Mouse (Mus musculus) lung, embryonic 15.5 days (tissue): ENCODE results near the gene Rab8b. TPM values are rescaled to one million over a fixed set of nuclear protein-coding genes. Genes with fewer than 3 reads are reported as not detected.

Experiments
- ATAC-seq: fragments of 200-750 bp; cut with Nextera tagmentation; 2 replicates; pipeline ENCODE4 v1.8.0; 2017; ENCODE audit warnings: moderate number of reproducible peaks, borderline replicate concordance; ENCODE audit not compliant: low FRiP score, low TSS enrichment; ENCODE audit errors: extremely low read depth
- H3K27ac ChIP-seq: fragments of 300-500 bp; sonication (generic); 2 replicates; pipeline ENCODE4 v1.5.1; 2015; ENCODE audit warnings: moderate library complexity, mild to moderate bottlenecking, inconsistent platforms
- H3K27me3 ChIP-seq: fragments of 300-500 bp; sonication (generic); 2 replicates; pipeline ENCODE4 v1.6.1; 2015; ENCODE audit warnings: inconsistent platforms
- H3K36me3 ChIP-seq: fragments of 300-500 bp; sonication (generic); 2 replicates; pipeline ENCODE4 v1.6.1; 2015; ENCODE audit warnings: inconsistent platforms
- H3K4me1 ChIP-seq: fragments of 300-500 bp; sonication (generic); 2 replicates; pipeline ENCODE4 v1.6.1; 2015; ENCODE audit warnings: inconsistent platforms
- H3K4me2 ChIP-seq: fragments of 300-500 bp; sonication (generic); 2 replicates; pipeline ENCODE4 v1.6.1; 2015; ENCODE audit warnings: inconsistent platforms, mild to moderate bottlenecking, moderate library complexity
- H3K4me3 ChIP-seq: fragments of 300-500 bp; sonication (generic); 2 replicates; pipeline ENCODE4 v1.5.1; 2015; ENCODE audit warnings: mild to moderate bottlenecking, inconsistent platforms
- H3K9ac ChIP-seq: fragments of 300-500 bp; sonication (generic); 2 replicates; pipeline ENCODE4 v1.6.1; 2015; ENCODE audit warnings: inconsistent platforms
- H3K9me3 ChIP-seq: fragments of 300-500 bp; sonication (generic); 2 replicates; pipeline ENCODE4 v1.6.1; 2016; ENCODE audit warnings: inconsistent platforms
- WGBS: fragments of 180-500 bp; shearing (Covaris S2); methylation state at CpG from one replicate; pipeline ENCODE4 v1.1.7; 2015; 5-methylcytosine and 5-hydroxymethylcytosine counted together
- polyA plus RNA-seq: library from polyadenylated mRNA; unstranded; fragments of >200 nt; fragmentation: Nextera tagmentation; extraction: Ambion mirVana; gene quantifications from 2 replicates; pipeline ENCODE4 v1.2.1, GENCODE M21; 2015

Gene Rab8b
- polyA plus RNA-seq, 1 experiment from 2014 or later = 30.1 TPM

- WGBS = 54% methylated on average over 3 of the region's 3 CpGs
- Histone ChIP-seq H3K4me1 (0 out of 2 replicates have a peak, but pooled peaks cover 7% of the 10 kb centered on the region), H3K4me2 (no peak overlapping the region), H3K9ac (no peak overlapping the region), H3K9me3 (no peaks in the 10 kb centered on the region), H3K4me3 (no peak overlapping the region), H3K27ac (0 out of 2 replicates have a peak overlapping the region, but pooled peaks have one; percentile 5), H3K36me3 (0 out of 2 replicates have a peak, but pooled peaks cover 6% of the 10 kb centered on the region), H3K27me3 (no peaks in the 10 kb centered on the region)
- no peak for ATAC-seq
Observed at GRCm38 (mm10) chr9:66863456-66863855, 56.0 kb downstream of the Rab8b start.

GRCm38 (mm10) chr9:66862202-66862601, 57.3 kb downstream of the Rab8b start:
- ATAC-seq = no peak
- H3K36me3 ChIP-seq = 0 out of 2 replicates have a peak, but pooled peaks cover 6% of the 10 kb centered on the region
- 0 out of 2 replicates have a peak, but pooled peaks cover 7% of the 10 kb centered on the region for H3K4me1 ChIP-seq
- H3K4me2 ChIP-seq = no peak overlapping the region
- 84% methylated on average over 4 of the region's 4 CpGs for WGBS
- no peaks in the 10 kb centered on the region for H3K9me3 ChIP-seq
- no peak overlapping the region for H3K27ac ChIP-seq
- H3K27me3 ChIP-seq = no peaks in the 10 kb centered on the region
- H3K9ac ChIP-seq = no peak overlapping the region
- H3K4me3 ChIP-seq = no peak overlapping the region

GRCm38 (mm10) chr9:66861104-66861767, 58.3 kb downstream of the Rab8b start:
- H3K27me3 ChIP-seq = no peaks in the 10 kb centered on the region
- H3K9me3 ChIP-seq = no peaks in the 10 kb centered on the region
- 0 out of 2 replicates have a peak overlapping the region, but pooled peaks have one; percentile 4 for H3K27ac ChIP-seq
- H3K4me3 ChIP-seq = no peak overlapping the region
- ATAC-seq = no peak
- 0 out of 2 replicates have a peak, but pooled peaks cover 6% of the 10 kb centered on the region for H3K36me3 ChIP-seq
- no peak overlapping the region for H3K9ac ChIP-seq
- no peak overlapping the region for H3K4me2 ChIP-seq
- WGBS = 65% methylated on average over 5 of the region's 5 CpGs
- H3K4me1 ChIP-seq = 0 out of 2 replicates have a peak, but pooled peaks cover 7% of the 10 kb centered on the region

- no peak overlapping the region for H3K4me3 ChIP-seq
Observed at GRCm38 (mm10) chr9:66859523-66859922, 60.0 kb downstream of the Rab8b start.

GRCm38 (mm10) chr9:66855865-66856264, 63.6 kb downstream of the Rab8b start:
- H3K9me3 ChIP-seq = no peaks in the 10 kb centered on the region
- H3K9ac ChIP-seq = no peak overlapping the region
- 0 out of 2 replicates have a peak, but pooled peaks cover 6% of the 10 kb centered on the region for H3K36me3 ChIP-seq
- ATAC-seq = no peak
- no peaks in the 10 kb centered on the region for H3K27me3 ChIP-seq
- 46% methylated on average over 7 of the region's 7 CpGs for WGBS
- H3K27ac ChIP-seq = no peak overlapping the region
- no peak overlapping the region for H3K4me2 ChIP-seq
- no peak overlapping the region for H3K4me3 ChIP-seq
- H3K4me1 ChIP-seq = no peaks in the 10 kb centered on the region

More at GRCm38 (mm10) chr9:66859523-66859922, 60.0 kb downstream of the Rab8b start:
- ATAC-seq = no peak
- Histone ChIP-seq H3K9ac (no peak overlapping the region), H3K9me3 (no peaks in the 10 kb centered on the region), H3K27me3 (no peaks in the 10 kb centered on the region), H3K36me3 (0 out of 2 replicates have a peak, but pooled peaks cover 6% of the 10 kb centered on the region), H3K27ac (no peak overlapping the region), H3K4me1 (0 out of 2 replicates have a peak, but pooled peaks cover 7% of the 10 kb centered on the region), H3K4me2 (no peak overlapping the region)
- WGBS = 83% methylated on average over 5 of the region's 5 CpGs

GRCm38 (mm10) chr9:66852592-66852991, 66.9 kb downstream of the Rab8b start:
- Histone ChIP-seq H3K9me3 (no peaks in the 10 kb centered on the region), H3K9ac (no peak overlapping the region), H3K27ac (no peak overlapping the region), H3K4me1 (no peaks in the 10 kb centered on the region), H3K4me3 (no peak overlapping the region), H3K36me3 (no peaks in the 10 kb centered on the region), H3K4me2 (no peak overlapping the region), H3K27me3 (no peaks in the 10 kb centered on the region)
- 53% methylated on average over 6 of the region's 6 CpGs for WGBS
- no peak for ATAC-seq

GRCm38 (mm10) chr9:66850966-66851365, 68.5 kb downstream of the Rab8b start:
- H3K27ac ChIP-seq = no peak overlapping the region
- H3K4me3 ChIP-seq = no peak overlapping the region
- H3K4me1 ChIP-seq = no peaks in the 10 kb centered on the region
- 34% methylated on average over 5 of the region's 5 CpGs for WGBS
- peak; percentile 31; the same call in 1 of the 2 replicates for ATAC-seq
- no peak overlapping the region for H3K9ac ChIP-seq
- no peaks in the 10 kb centered on the region for H3K27me3 ChIP-seq
- no peaks in the 10 kb centered on the region for H3K9me3 ChIP-seq
- no peak overlapping the region for H3K4me2 ChIP-seq
- H3K36me3 ChIP-seq = peaks cover 9% of the 10 kb centered on the region; the same call in 1 of the 2 replicates

- no peak overlapping the region for H3K4me2 ChIP-seq
- H3K4me3 ChIP-seq = no peak overlapping the region
- H3K9me3 ChIP-seq = no peaks in the 10 kb centered on the region
- no peak overlapping the region for H3K27ac ChIP-seq
- ATAC-seq = no peak
- H3K27me3 ChIP-seq = no peaks in the 10 kb centered on the region
- no peaks in the 10 kb centered on the region for H3K4me1 ChIP-seq
- 87% methylated on average over 5 of the region's 5 CpGs for WGBS
- H3K36me3 ChIP-seq = peaks cover 9% of the 10 kb centered on the region; the same call in 1 of the 2 replicates
- H3K9ac ChIP-seq = no peak overlapping the region
Observed at GRCm38 (mm10) chr9:66846822-66847221, 72.7 kb downstream of the Rab8b start.

GRCm38 (mm10) chr9:66835097-66835480, 84.4 kb downstream of the Rab8b start:
- ATAC-seq = peak; percentile 68
- Histone ChIP-seq H3K4me3 (peak overlapping the region; percentile 62), H3K4me2 (peak overlapping the region; percentile 99), H3K27me3 (no peaks in the 10 kb centered on the region), H3K9ac (peak overlapping the region; percentile 40), H3K4me1 (peaks cover 18% of the 10 kb centered on the region), H3K36me3 (no peaks in the 10 kb centered on the region), H3K27ac (no peak overlapping the region), H3K9me3 (no peaks in the 10 kb centered on the region)
- WGBS = under 1% methylated on average over 24 of the region's 24 CpGs

GRCm38 (mm10) chr9:66834318-66835096, 85.0 kb downstream of the Rab8b start, which contains the start of gene Aph1c:
Gene Aph1c (minus strand): TSS chr9:66834726.
- 0% methylated on average over 58 of the region's 58 CpGs for WGBS
- Histone ChIP-seq H3K9me3 (no peaks in the 10 kb centered on the region), H3K4me1 (peaks cover 18% of the 10 kb centered on the region), H3K27ac (no peak within 1 kb of the TSS), H3K36me3 (no peaks in the 10 kb centered on the region), H3K4me3 (peak within 1 kb of the TSS; percentile 62), H3K9ac (peak within 1 kb of the TSS; percentile 40), H3K4me2 (peak within 1 kb of the TSS; percentile 99), H3K27me3 (no peaks in the 10 kb centered on the region)
- ATAC-seq = peak; percentile 100

GRCm38 (mm10) chr9:66833851-66834250, 85.6 kb downstream of the Rab8b start:
- no peak for ATAC-seq
- no peaks in the 10 kb centered on the region for H3K9me3 ChIP-seq
- no peaks in the 10 kb centered on the region for H3K27me3 ChIP-seq
- 18% methylated on average over 7 of the region's 7 CpGs for whole genome bisulfite sequencing
- H3K27ac ChIP-seq = no peak overlapping the region
- H3K9ac ChIP-seq = no peak overlapping the region; the same call in 1 of the 2 replicates
- H3K4me1 ChIP-seq = peaks cover 18% of the 10 kb centered on the region
- peak overlapping the region; percentile 99 for H3K4me2 ChIP-seq
- no peaks in the 10 kb centered on the region for H3K36me3 ChIP-seq
- peak overlapping the region; percentile 62 for H3K4me3 ChIP-seq
